Mouse (Mus musculus): ENCODE measurements around the gene Mrpl55.
A peak's percentile ranks its signal among the peaks of the same experiment; 100 is the strongest.
"Not testable (repeated sequence)": the region's sequence is repeated elsewhere in the genome, so short reads cannot be mapped to it uniquely, and the experiment has no call there.

Mrpl55 gene

DNA sequence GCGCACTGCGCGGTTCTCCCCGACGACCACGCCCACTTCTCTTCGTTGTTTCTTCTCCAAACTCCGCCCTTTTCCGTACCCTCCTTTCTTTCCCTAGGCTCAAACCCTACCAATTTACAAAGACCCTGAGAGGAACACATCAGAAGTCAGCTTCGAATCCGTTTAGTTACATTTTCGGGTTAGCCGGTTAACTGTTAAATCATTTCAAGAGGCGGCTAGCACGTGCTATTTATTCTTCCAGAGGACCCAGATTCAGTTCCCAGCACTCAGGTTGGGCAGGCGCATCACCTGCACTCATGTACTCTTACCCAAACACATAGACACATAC is 10.3 kb upstream of the Mrpl55 start, which contains the start of gene Guk1:
Guk1 (minus strand) TSS at position 154 of the 328 bp plus-strand sequence.
- DNase-seq, result no peak

DNA sequence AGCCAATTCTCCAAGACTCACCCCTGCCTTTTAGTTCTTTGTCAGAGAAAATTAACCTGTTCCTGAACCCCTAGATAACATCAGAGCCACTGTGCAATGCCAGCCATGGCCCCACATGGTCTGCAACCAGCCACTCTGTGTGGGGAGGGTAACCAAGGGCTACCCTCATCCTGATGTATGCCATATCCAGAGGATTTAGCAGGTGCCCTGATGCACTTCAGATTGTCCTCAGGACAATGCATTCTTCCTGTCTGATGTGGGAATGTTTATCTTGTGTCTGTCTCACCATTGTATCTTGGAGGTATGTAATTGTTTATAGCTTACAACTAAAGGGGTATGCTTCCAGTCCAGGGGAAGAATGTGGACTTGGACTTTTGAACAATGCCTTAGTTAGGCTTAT is 6.1 kb upstream of the Mrpl55 start:
- DNase-seq, result no peak

DNA sequence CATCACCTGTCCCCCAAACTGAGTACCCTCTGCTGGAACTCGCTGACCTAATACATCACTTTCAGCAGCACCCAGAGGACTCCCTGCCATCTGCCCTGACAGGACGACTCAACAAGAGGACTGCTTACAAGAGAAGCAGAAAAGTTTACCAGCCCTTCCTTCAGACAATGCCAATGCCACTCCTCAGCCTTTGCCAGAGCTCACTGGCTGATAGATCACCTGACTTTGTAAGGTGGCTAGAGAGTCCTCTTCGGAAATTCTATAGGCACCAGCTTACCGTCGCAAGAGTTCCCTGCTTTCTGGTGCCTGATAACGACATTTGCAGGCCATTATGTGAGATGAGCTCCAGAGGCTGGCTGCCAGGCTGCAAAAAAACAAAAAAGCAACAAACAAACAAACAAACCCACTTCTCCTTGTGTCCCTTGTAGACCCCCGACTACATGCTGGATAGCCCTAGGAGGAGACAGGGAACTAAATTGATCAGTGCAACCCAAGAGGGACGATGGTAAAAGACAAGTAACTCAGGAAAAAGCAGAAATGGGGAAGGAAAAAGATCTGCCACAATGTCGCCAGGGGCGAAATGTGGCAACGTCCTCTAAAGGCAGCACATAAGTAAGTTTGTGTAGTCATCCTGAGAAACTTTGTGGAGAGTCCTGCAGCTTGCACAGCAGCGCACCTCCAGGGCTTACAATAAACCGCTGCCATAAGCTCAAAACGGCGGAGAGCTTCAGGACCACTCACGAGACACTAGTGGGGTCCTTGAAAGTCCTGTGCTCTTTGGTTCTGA is 877 bp upstream of the Mrpl55 start:
- no peak for DNase-seq

DNA sequence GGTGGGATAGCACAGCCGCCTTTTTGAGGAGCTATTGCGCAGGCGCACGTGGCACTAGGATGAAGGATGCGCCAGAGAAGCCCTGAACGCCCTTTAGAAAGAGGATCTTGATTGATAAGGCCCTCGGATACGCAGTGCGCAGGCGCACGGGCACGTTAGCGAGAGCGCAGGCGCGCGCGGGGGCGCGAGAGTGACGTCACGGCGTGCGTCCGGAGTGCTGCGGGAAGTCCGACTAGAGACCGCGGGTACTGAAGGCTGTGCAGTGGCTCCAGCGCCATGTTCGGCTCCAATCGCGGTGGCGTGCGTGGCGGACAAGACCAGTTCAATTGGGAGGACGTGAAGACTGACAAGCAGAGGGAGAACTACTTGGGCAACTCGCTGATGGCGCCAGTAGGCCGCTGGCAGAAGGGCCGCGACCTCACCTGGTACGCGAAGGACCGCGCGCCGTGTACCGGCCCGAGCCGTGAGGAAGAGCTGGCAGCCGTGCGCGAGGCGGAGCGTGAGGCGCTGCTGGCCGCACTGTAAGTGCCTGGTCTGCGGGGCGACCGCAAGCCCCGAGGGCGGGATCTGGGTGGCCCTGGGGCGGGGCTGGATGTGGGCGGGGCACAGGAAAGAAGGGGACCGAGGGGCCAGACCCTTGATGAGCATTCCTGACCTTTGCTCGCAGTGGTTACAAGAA is 6.0 kb downstream of the Mrpl55 start, which contains the start of gene 2310033P09Rik:
2310033P09Rik (plus strand) TSS at position 169 of the 679 bp plus-strand sequence.
- peak; percentile 97 for DNase-seq

DNA sequence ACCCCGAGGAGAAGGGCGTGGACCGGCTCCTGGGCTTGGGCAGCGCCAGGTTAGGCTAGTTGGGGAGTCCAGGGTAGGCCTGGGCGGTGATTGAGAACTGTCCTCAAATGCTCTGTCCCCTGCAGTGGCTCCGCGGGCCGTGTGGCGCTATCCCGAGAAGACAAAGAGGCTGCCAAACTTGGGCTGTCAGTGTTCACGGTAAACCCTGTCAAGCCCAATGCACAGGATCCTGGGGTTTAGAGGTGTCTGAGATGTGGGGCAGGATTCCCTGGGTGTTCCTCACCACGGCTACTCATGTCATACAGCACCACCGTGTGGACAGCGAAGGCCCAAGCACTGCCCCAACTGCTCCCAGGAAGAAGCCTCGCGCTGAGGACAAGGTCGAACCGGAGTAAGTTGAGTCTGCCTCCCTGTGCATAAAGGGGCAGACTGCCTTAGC is 6.7 kb downstream of the Mrpl55 start:
- peak; percentile 76 to 77 for DNase-seq

DNA sequence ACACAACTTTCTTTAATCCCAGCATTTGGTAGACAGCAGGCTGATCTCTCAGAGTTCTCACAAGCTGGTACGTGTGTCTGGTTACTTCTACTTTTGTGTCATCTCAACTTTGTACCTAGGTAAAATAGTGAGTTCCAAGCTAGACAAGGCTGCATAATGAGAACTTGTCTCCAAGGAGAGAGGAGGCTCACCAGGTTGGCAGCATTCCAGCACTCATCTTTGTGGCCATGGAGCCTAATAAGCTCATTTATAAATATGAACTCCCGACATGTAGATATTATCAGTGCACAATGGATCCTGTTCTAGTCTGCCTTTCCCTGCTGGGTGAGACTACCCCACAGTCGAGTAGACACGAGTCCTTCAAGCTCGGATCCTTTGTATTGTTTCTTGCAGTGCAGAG is 7.3 kb downstream of the Mrpl55 start:
- peak in 1 of 2 experiments; percentile 55 for DNase-seq

DNA sequence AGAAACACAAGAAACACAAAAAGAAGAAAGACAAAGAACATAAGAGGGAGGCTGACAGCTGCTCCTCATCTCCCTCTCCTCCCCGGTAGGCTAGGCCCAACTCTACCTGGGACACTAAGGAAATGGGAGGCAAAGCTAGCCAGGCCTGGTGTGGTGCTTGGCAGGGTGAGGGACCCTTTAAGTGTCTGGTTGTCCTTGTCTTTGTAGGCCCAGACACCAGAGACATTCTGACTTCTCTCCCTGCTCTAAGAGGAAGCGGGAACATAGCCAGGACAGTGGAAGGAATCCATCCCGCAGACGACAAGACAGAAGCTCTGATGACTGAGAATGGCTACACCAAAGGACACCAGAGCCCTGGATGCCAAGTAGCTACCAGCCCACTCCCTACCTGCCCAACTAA is 7.7 kb downstream of the Mrpl55 start:
- DNase-seq, result no peak

DNA sequence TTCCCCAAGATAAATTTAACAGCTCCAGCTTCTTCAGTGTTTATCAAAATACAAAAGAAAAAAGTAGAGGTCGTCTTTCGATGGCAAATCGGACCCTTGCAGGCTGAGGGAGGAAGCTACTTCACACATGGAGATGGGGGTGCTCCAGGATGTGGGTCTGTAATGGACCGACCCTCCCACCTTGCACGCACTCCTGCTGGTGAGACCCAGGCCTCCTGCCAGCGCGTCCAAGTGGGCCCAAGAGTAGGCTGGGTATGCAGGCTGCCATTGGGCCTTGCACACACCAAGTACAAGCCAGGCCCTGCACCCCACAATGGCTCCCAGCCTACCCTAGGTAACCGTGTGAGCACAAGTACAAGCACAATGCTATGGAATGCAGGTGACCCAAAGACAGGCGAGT is 9.3 kb downstream of the Mrpl55 start:
- not testable (repeated sequence) for DNase-seq

DNA sequence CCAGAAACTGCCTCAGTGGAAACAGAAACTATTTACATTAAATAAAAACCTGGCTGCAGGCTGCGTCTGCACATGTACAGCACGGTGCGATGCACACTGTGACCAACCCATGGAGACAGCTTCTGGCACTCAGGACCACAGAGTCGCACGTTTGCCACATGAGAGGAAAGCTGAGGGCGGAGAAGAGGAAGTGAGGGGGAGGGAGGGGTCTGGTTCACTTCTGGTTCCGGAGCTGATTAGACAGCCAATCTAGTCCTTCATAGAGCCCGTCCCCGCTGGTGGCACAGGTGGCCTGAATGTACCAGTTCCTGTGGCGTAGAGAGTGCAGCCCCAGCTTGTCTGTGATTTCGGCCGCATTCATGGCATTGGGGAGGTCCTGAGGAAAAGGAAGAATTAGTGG is 10.0 kb downstream of the Mrpl55 start:
- not testable (repeated sequence) for DNase-seq

DNA sequence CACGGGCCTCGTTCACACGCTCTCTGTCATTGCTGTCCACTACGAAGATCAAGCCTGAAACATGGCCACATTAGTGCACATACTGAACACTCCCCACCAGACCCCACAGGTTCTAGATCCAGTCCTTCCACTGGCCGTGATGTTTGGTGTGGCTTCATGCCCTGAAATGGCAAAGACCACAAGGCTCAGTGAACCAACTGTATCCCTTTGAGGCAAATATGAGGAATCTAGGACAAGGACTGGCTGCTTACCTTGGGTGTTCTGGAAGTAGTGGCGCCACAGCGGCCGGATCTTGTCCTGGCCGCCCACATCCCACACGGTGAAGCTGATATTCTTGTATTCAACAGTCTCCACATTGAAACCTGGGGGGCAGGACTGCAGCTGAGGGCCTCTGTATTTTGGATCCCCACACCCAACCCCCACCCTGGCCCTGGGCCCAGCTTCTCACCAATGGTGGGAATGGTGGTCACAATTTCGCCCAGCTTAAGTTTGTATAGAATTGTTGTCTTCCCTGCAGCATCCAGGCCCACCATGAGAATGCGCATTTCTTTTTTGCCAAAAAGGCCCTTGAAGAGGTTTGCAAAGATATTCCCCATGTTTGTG is 10.7 kb downstream of the Mrpl55 start:
- peak; percentile 45 to 49 for DNase-seq

DNA sequence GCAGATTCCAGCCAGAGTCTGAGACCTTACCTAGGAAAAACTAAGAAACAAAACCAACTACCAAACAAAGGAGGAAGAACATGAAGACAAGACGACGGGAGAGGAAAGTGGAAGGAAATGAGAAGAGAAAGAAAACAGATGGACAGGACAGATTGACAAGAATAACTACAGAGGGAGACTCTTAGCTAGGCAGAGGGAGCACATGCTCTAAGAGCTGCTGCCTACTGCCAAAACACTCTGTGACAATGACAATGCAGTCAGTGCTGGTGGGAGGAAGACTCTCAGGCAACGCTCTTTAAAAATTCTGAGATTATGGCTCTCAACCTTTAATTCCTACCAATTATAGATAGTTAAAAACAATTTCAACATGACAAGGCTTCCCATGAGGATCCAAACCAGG is 14.7 kb downstream of the Mrpl55 start:
- no peak for DNase-seq

DNA sequence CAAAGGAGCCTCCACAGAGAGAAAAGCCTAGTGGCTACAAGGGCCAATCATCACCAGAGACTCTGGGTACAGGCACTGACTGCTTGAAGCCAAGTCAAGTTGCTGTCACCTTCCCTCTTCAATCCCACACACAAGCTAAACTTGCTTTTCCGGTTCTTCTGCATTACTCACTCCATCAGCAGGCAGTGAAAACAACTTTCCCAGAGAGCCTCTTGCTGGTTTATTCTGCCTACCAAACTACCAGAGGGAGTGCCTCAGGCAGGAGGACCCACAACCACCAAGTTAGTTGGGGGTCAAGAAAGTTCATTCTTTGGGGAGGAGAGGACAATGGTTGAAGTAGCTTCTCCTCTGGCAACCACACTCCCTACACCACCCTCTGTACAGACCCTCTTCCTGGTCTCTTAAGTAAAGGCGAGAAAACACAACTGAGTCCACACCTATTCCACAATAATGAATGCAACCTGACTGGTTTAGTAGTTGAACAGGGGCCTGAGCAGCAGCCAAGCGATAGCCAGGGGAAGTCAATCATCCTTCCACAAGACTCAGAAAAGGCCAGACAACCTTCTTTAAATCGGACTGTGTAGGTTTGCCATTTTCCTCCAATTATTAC is 16.2 kb downstream of the Mrpl55 start:
- DNase-seq, result no peak

DNA sequence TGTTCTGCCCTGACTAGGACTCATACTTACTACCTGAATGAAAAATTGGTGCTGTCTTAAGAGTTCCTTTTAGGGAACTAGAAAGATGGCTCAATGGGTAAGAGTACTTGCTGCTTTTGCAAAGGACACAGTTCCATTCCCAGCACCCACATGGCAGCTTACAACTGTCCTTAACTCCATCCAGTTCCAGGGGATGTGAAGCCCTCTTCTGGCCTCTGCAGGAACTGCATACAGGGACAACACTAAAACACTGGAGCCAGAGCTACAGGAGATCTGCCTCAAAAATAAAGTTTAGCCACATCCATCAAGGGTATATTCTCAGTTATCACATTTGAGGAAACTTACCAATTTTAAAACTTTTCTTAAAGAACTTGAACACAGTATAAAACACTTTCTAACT is 16.8 kb downstream of the Mrpl55 start:
- DNase-seq, result peak; percentile 46 to 51

DNA sequence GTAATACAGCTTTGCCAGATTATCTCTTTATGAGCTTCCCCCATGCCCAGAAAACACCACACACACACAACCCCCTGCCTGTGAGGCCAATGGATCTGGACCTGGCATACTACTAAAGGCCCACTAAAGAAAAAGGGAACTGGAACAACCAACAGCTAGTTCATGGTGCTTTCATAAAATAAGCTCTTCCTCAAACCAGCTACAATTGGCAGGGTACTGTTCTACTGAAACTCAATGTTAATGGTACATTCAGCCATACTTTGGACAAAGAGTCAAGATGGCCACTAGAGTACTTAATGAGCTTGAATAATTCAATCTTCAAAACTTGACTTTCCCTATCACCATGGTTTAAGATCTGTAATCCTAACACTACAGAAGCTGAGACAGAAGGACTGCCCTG is 19.3 kb downstream of the Mrpl55 start:
- DNase-seq, result no peak

DNA sequence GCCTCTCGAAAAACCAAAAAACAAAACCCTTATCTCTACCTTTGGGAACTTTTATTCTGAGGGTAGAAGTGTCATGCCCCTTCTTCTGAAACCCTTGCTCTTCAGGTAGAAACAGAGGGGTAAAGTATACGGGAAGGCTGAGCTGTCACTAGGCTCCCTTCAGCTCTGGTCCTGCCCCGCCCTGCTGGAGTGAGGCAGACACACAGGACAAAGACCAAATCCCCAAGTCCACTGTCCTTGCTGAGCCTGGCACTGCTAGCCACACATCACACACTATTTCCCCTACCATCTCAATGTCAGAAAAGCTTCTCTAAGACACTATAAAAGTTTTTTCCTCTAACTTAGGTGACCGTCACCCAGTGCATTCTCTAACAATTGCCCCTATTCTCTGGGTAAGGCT is 20.0 kb downstream of the Mrpl55 start:
- DNase-seq, result no peak

DNA sequence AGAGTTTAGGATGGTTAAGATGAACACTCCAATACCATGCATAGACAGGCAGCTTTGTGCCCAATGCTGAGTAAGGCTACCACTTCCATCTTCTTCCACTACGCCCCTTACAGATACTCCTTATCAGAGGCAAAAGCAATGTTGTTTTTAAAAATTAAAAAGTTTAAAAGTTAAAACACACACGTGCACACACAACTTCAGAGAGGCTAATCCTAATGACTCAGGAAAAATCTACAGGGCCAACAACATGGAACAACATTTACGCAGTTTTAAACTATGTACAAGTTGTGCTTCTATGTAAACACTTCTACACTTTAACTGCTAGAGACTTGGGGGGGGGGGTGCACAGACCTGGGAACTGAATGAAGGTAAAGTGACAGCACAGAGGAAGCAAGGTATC is 21.7 kb downstream of the Mrpl55 start:
- no peak for DNase-seq

DNA sequence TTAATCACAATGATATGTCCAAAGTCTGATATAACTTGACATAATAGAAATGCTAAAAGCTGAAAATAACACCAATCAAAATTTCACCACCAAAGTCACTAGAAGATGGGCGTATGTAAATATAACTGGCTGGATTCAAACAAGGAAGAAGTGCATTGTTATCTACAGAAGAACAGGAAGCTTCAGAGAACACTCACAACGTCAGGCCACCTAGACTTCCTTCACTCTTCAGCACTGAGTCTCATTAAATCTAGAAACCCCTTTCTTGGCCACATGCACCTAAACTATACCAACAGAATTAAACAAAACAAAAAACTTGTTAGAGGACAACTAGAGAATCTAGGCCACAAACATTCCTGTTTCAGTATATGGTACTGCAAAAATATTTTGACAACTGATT is 22.2 kb downstream of the Mrpl55 start:
- DNase-seq, result no peak

DNA sequence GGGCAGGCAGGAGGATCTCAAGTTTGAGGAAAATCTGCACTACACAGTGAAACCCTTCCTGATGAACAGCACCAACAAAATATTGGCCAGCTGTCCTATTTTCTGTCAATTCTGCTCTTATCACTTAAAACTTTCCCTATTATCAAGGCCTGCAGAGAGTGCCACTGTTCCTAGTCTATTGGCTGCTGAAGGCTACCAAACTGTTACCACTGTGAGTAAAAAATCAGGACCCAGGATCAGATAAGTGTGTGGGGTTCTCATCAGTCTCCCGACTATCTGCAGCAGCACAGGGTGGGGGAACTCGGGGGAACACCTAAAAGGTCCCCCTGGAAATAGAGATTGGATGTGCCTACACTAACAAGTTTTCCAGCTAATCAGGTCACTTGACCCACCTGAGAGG is 22.9 kb downstream of the Mrpl55 start:
- DNase-seq, result no peak

DNA sequence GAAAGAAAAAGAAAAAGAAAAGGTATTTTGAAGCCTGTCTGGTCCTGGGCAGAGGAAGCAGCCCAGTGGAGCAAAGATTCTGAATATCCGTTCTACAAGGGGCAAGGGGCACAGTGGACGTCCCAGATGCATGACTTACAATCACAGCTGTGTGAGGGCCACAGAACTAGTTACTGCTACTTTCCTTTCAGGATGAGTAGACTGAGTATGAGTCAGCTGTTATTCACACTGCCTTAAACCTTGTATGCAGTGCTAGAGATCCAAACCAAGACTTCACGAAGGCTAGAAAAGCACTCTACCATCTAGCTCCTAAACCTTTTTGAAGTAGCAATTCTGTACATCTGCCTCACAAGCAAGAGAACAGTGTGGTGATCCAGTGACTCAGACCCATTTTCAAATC is 24.0 kb downstream of the Mrpl55 start:
- no peak for DNase-seq

DNA sequence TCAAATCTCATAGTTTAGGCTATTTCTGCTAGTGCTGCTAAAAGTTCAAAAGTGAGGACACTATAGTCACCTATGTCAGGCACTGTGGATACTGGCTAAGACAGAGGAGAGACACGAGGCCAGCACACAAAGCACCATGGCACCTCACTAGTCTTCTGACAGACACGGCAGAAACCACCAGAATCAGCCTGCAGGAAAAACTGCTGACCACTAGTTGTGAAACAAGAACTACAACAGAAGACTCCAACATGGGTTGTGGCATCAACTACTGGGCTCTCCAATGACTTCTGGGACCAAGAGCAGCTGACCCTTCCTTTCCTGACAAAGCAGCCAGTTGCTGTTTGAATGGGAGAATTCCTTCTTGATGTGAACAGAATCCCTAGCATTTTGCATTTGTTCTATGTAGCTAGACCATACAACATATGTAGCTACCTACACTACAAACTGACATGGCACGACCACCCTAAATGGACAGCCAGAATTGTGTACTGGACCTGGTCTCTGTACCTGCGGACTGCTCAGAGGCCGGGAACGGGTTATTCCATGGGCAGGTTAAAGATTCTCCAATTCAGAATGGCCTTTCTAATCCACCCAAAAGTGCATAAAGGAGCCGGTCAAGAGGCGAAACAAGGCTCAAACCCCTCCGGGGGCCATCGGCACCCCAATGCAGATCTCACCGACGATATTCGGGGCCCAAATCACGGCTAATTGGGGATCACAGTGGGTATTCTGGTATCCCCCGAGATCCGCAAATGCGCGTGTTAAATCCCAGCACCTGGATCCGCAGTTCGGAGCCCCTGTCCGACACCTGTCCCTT is 24.7 kb downstream of the Mrpl55 start:
- no peak for DNase-seq

DNA sequence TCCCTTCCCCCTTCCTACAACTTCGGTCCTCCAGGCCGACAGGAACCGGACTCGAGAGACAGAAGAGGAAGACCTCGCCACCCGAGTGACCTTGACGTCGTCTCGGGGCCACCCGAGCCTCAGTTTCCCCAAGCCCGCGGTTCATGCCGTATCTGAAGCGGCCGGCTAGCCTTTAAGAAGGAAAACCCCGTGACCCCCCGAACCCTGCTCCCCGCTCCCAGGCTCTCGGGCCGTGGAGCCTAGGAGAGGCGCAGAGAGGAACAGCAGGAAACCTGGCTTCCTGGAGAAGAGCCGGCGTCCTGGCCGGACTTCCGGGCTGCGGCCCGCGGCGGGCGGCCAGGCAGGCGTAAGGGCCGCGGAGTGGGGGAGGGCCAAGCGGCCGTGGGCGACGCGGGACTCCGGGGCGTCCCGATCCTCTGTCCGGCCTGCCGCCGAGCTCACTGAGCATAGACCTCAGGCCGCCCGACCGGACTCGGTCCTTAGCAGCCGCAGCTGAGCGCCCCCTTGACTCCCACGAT is 25.4 kb downstream of the Mrpl55 start:
- DNase-seq, result no peak
